Mouse (Mus musculus): ENCODE measurements at regions not wholly inside any gene's neighbourhood (a gene's known extent, or its start where the extent isn't known, plus 50 kb on each side); places are given as distances from the start of the nearest gene placed in this dataset.

DNA sequence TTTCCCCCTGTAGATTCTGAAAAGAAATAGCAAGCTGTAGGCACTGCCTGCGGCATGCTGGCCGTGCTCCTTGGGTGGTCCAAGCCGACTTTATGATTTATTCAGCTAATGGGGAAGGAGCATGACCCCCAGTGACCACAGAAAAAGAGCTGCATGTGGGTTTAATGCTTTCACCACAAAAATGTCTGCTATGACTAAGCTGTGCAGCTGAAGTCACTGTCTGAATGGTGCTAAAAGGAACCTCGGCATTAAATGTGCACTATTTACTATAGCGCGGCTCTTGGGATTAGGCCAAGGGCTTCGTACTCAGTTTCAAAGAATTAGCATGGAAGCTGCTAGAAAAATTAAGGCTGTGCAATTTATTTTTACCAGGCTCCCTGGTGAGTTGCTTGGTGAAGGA is 178.8 kb upstream of the Gypa start:
- 8% methylated on average over 7 of the region's 7 CpGs for WGBS
- no peaks in the 10 kb centered on the region for H3K36me3 ChIP-seq (ENCODE audit: insufficient read depth, low read length)
- H3K9ac ChIP-seq (ENCODE audit: low read depth, low read length), result no peak overlapping the region
- H3K27me3 ChIP-seq (ENCODE audit: insufficient read depth, low read length), result peaks cover 3% of the 10 kb centered on the region; the same call in 1 of the 2 replicates
- no peak for TF ChIP-seq CTCF (IDR thresholded peaks at IDR 0.05; ENCODE audit: low read depth)
- H3K4me2 ChIP-seq (ENCODE audit: low read length), result peak overlapping the region; percentile 52
- ATAC-seq (replicated peaks; ENCODE audit: low FRiP score, low read depth) (peak; percentile 75), DNase-seq (ENCODE audit: low spot score) (peak; percentile 91)
- 0 out of 2 replicates have a peak overlapping the region, but pooled peaks have one; percentile 33 for H3K27ac ChIP-seq
- H3K4me3 ChIP-seq (replicated peaks; ENCODE audit: low read depth, low read length), result no peak overlapping the region; the same call in 1 of the 2 replicates
- H3K4me1 ChIP-seq (replicated peaks; ENCODE audit: insufficient read depth, low read length), result peaks cover 16% of the 10 kb centered on the region; the same call in 1 of the 2 replicates
- no peaks in the 10 kb centered on the region for H3K9me3 ChIP-seq (replicated peaks; ENCODE audit: low read length)

DNA sequence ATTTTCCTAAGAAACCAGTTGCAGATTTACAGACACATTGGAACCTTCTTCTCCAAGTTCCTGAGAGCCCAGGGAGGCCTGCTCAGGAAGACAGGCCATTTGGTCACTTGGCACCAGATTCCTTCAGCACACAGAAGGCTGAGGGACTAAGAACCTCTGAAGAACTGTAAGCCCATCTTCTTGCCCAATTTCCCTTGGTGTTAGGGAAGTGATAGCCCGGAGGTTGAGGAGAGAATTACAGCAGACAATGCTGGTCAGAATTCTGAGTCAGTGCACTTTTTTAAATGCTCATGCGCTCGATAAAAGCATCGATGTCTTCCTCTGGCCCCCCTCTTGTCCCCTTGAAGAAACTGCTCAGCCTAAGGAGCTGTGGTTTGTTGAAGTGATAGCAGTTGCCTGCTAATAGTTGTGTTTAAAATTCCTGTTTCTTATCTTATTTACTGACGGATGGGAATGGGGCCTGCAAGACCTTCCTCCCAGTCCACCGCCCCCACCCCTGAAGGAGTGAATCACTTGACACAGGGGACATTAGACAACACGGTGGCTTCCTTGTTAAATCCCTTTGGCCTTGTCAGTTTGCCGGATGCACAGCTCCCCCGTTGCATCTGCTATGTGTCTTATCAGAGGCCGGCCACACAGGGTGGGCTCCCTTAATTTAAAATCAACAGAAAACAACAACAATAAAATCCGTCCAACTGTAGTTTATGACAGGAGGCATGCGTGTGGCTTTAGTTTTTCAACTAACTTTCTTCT is 179.5 kb upstream of the Gypa start:
- peaks cover 16% of the 10 kb centered on the region; the same call in 1 of the 2 replicates for H3K4me1 ChIP-seq (replicated peaks; ENCODE audit: insufficient read depth, low read length)
- 35% methylated on average over 12 of the region's 12 CpGs for WGBS
- DNase-seq (ENCODE audit: low spot score) (peak; percentile 77), ATAC-seq (replicated peaks; ENCODE audit: low FRiP score, low read depth) (peak; percentile 49)
- H3K36me3 ChIP-seq (ENCODE audit: insufficient read depth, low read length), result no peaks in the 10 kb centered on the region
- no peak overlapping the region for H3K4me2 ChIP-seq (ENCODE audit: low read length)
- H3K9ac ChIP-seq (ENCODE audit: low read depth, low read length), result no peak overlapping the region
- H3K9me3 ChIP-seq (replicated peaks; ENCODE audit: low read length), result no peaks in the 10 kb centered on the region
- peak overlapping the region; percentile 42; the same call in 1 of the 2 replicates for H3K27ac ChIP-seq
- no peak for TF ChIP-seq CTCF (IDR thresholded peaks at IDR 0.05; ENCODE audit: low read depth)
- H3K4me3 ChIP-seq (replicated peaks; ENCODE audit: low read depth, low read length), result no peak overlapping the region
- peaks cover 3% of the 10 kb centered on the region; the same call in 1 of the 2 replicates for H3K27me3 ChIP-seq (ENCODE audit: insufficient read depth, low read length)

DNA sequence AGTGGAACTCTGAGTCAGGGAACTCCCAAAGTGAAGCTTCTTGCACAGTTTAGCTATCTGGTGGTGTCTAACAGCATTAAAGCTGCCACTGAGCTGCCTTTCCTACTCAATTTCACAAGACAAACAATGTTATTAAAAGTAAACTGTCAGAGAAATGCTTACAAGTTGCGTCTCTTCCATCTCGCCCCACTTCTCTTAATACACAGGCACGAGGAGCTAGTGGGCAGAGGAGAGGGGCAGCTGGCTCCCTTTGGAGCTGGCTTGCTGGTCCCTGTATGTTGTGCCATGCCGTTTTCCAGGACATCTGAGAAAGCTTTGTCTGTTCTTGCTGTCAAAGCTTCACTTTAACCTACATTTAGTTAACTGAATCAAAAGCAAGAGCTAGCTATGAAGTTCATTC is 185.8 kb upstream of the Gypa start:
- no peak for TF ChIP-seq CTCF (IDR thresholded peaks at IDR 0.05; ENCODE audit: low read depth)
- Histone ChIP-seq H3K9ac (ENCODE audit: low read depth, low read length) (no peak overlapping the region), H3K27me3 (ENCODE audit: insufficient read depth, low read length) (peaks cover 3% of the 10 kb centered on the region; the same call in 1 of the 2 replicates), H3K9me3 (replicated peaks; ENCODE audit: low read length) (no peaks in the 10 kb centered on the region), H3K36me3 (ENCODE audit: insufficient read depth, low read length) (no peaks in the 10 kb centered on the region), H3K4me2 (ENCODE audit: low read length) (no peak overlapping the region), H3K4me1 (replicated peaks; ENCODE audit: insufficient read depth, low read length) (no peaks in the 10 kb centered on the region), H3K4me3 (replicated peaks; ENCODE audit: low read depth, low read length) (no peak overlapping the region), H3K27ac (no peak overlapping the region)
- 71% methylated on average over 4 of the region's 4 CpGs for WGBS
- DNase-seq (ENCODE audit: low spot score) (no peak), ATAC-seq (replicated peaks; ENCODE audit: low FRiP score, low read depth) (no peak)

DNA sequence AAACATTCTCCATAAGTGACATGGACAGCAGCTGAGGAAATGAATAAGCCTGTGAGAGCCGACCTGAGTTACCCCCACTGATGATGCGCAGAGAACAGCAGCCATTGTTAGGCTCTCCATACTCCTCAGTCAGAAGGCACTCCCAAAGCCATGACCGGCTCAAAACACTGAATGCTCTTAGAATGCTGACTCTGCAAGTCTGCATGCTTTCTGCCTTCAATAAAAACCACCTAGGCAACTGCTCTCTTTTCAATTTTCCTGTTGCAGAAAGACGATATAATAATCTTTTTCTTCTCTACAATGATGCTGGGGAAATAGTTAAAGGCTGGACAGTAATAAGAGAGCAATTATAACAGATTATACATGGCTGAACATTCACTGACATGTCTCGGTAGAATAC is 195.0 kb upstream of the Gypa start:
- Histone ChIP-seq H3K4me2 (ENCODE audit: low read length) (no peak overlapping the region), H3K4me1 (replicated peaks; ENCODE audit: insufficient read depth, low read length) (no peaks in the 10 kb centered on the region), H3K36me3 (ENCODE audit: insufficient read depth, low read length) (no peaks in the 10 kb centered on the region), H3K27ac (no peak overlapping the region), H3K9me3 (replicated peaks; ENCODE audit: low read length) (no peaks in the 10 kb centered on the region), H3K4me3 (replicated peaks; ENCODE audit: low read depth, low read length) (no peak overlapping the region), H3K27me3 (ENCODE audit: insufficient read depth, low read length) (no peaks in the 10 kb centered on the region), H3K9ac (ENCODE audit: low read depth, low read length) (no peak overlapping the region)
- ATAC-seq (replicated peaks; ENCODE audit: low FRiP score, low read depth) (no peak), DNase-seq (ENCODE audit: low spot score) (no peak)
- 75% methylated on average over 5 of the region's 5 CpGs for WGBS
- no peak for TF ChIP-seq CTCF (IDR thresholded peaks at IDR 0.05; ENCODE audit: low read depth)

DNA sequence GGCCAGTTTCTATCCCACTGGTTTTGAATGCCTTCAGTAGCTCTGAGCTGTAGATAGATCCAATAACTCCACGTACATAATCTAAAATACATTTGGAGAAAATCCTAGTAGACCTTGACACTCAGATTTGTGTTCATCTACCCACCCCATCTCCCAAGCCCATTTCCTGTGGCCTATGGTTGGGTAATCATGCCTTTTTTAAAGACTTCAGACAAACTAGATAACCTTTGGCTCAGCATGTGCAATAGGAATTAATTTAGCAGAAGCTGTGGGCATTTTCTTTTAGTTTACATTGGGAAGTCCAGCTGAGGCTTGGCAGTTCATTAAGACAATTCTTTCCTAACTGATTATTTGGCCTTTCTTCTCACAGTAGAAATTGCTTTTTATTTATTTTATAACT is 203.3 kb upstream of the Gypa start:
- no peak overlapping the region for H3K4me2 ChIP-seq (ENCODE audit: low read length)
- no peaks in the 10 kb centered on the region for H3K9me3 ChIP-seq (replicated peaks; ENCODE audit: low read length)
- DNase-seq (ENCODE audit: low spot score), result no peak
- no peak for ATAC-seq (replicated peaks; ENCODE audit: low FRiP score, low read depth)
- H3K27ac ChIP-seq, result no peak overlapping the region
- no peaks in the 10 kb centered on the region for H3K27me3 ChIP-seq (ENCODE audit: insufficient read depth, low read length)
- TF ChIP-seq CTCF (IDR thresholded peaks at IDR 0.05; ENCODE audit: low read depth), result no peak
- H3K4me1 ChIP-seq (replicated peaks; ENCODE audit: insufficient read depth, low read length), result no peaks in the 10 kb centered on the region
- no peak overlapping the region for H3K9ac ChIP-seq (ENCODE audit: low read depth, low read length)
- no peak overlapping the region for H3K4me3 ChIP-seq (replicated peaks; ENCODE audit: low read depth, low read length)
- H3K36me3 ChIP-seq (ENCODE audit: insufficient read depth, low read length), result no peaks in the 10 kb centered on the region
- 70% methylated on average over 1 of the region's 1 CpGs for WGBS

DNA sequence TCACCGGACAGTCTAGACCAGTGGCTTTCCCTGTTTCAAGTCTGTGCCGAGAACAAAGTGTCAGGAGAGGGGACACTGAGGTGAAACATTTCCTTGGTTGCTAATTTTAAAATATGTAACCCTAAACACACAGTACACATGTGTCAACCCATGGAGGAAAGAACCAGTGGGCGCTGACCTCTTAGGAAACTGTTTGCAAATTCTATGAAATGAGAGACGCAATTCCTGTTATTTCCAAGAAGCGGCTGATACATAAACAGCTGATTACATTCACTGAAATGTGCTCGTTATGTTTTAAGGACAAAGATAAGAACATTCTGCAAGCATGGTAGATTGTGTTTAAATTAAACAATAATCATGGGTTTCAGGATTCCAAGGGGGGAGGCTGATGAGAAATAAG is 204.3 kb upstream of the Gypa start:
- WGBS, result 74% methylated on average over 6 of the region's 6 CpGs
- Histone ChIP-seq H3K9me3 (replicated peaks; ENCODE audit: low read length) (no peaks in the 10 kb centered on the region), H3K4me2 (ENCODE audit: low read length) (no peak overlapping the region), H3K36me3 (ENCODE audit: insufficient read depth, low read length) (no peaks in the 10 kb centered on the region), H3K27ac (no peak overlapping the region), H3K9ac (ENCODE audit: low read depth, low read length) (no peak overlapping the region), H3K4me3 (replicated peaks; ENCODE audit: low read depth, low read length) (no peak overlapping the region), H3K27me3 (ENCODE audit: insufficient read depth, low read length) (no peaks in the 10 kb centered on the region), H3K4me1 (replicated peaks; ENCODE audit: insufficient read depth, low read length) (no peaks in the 10 kb centered on the region)
- DNase-seq (ENCODE audit: low spot score) (no peak), ATAC-seq (replicated peaks; ENCODE audit: low FRiP score, low read depth) (no peak)
- TF ChIP-seq CTCF (IDR thresholded peaks at IDR 0.05; ENCODE audit: low read depth), result no peak
